Mouse (Mus musculus) gastrocnemius, postnatal 25 days (tissue): ENCODE data around the gene G0s2. TPM values are rescaled to one million over a fixed set of nuclear protein-coding genes. Genes with fewer than 3 reads are reported as not detected.
"Not testable (repeated sequence)": the region's sequence is repeated elsewhere in the genome, so short reads cannot be mapped to it uniquely, and the experiment has no call there.

Source experiments
- DNase-seq: peaks from one replicate; pipeline ENCODE4 v3.0.0; 2022
- total RNA-seq, 2 experiments: library from RNA; stranded (reverse); gene quantifications; 1 replicate in 1 of 2; 2 replicates in 1 of 2; pipeline ENCODE4 v1.2.3; 2021

Gene G0s2
- total RNA-seq, 2 experiments from 2014 or later = 14.8 to 47.8 TPM

GRCm38 (mm10) chr1:193253895-193254294 is 19.1 kb downstream of the G0s2 start:
- not testable (repeated sequence) for DNase-seq

- no peak for DNase-seq
Observed at GRCm38 (mm10) chr1:193252616-193253015, 20.4 kb downstream of the G0s2 start.

- DNase-seq = no peak
Observed at GRCm38 (mm10) chr1:193251386-193251785, 21.6 kb downstream of the G0s2 start.

GRCm38 (mm10) chr1:193250026-193250425 is 23.0 kb downstream of the G0s2 start:
- no peak for DNase-seq

GRCm38 (mm10) chr1:193244235-193244634 is 28.8 kb downstream of the G0s2 start:
- DNase-seq = no peak

GRCm38 (mm10) chr1:193243571-193244193 is 29.3 kb downstream of the G0s2 start:
- DNase-seq = no peak

GRCm38 (mm10) chr1:193242863-193243262 is 30.2 kb downstream of the G0s2 start:
- peak; percentile 19 for DNase-seq

- peak; percentile 88 for DNase-seq
Observed at GRCm38 (mm10) chr1:193242238-193242637, 30.8 kb downstream of the G0s2 start.

GRCm38 (mm10) chr1:193241436-193241835 is 31.6 kb downstream of the G0s2 start:
- DNase-seq = no peak

- DNase-seq = no peak
Observed at GRCm38 (mm10) chr1:193238426-193238825, 34.6 kb downstream of the G0s2 start.

- no peak for DNase-seq
Observed at GRCm38 (mm10) chr1:193234930-193235329, 38.1 kb downstream of the G0s2 start.

GRCm38 (mm10) chr1:193234130-193234645 is 38.8 kb downstream of the G0s2 start:
- DNase-seq = no peak

- DNase-seq = no peak
Observed at GRCm38 (mm10) chr1:193232732-193233131, 40.3 kb downstream of the G0s2 start.

GRCm38 (mm10) chr1:193230935-193231334 is 42.1 kb downstream of the G0s2 start:
- no peak for DNase-seq

GRCm38 (mm10) chr1:193230531-193230930 is 42.5 kb downstream of the G0s2 start:
- no peak for DNase-seq

- no peak for DNase-seq
Observed at GRCm38 (mm10) chr1:193229570-193229969, 43.4 kb downstream of the G0s2 start.

GRCm38 (mm10) chr1:193227537-193227936 is 45.5 kb downstream of the G0s2 start:
- no peak for DNase-seq

GRCm38 (mm10) chr1:193226724-193227522 is 46.1 kb downstream of the G0s2 start:
- DNase-seq = no peak

GRCm38 (mm10) chr1:193226114-193226513 is 46.9 kb downstream of the G0s2 start:
- DNase-seq = no peak

- no peak for DNase-seq
Observed at GRCm38 (mm10) chr1:193225531-193225930, 47.5 kb downstream of the G0s2 start.
